Mouse (Mus musculus) embryonic facial prominence, embryonic 15.5 days (tissue): ENCODE measurements around the gene Atf7ip. TPM values are rescaled to one million over a fixed set of nuclear protein-coding genes. Genes with fewer than 3 reads are reported as not detected.

Experiments used
- ATAC-seq: fragments of 200-750 bp; cut with Nextera tagmentation; 2 replicates; pipeline ENCODE4 v1.8.0; 2017; ENCODE audit warnings: low read depth, moderate TSS enrichment; ENCODE audit not compliant: insufficient number of reproducible peaks, low FRiP score, low TSS enrichment
- H3K27ac ChIP-seq: fragments of 300-500 bp; sonication (generic); replicated peaks from 2 replicates; pipeline ENCODE4 v1.5.1; 2015; ENCODE audit warnings: mild to moderate bottlenecking, inconsistent platforms
- H3K27me3 ChIP-seq: fragments of 300-500 bp; sonication (generic); 2 replicates; pipeline ENCODE4 v1.6.1; 2015; ENCODE audit warnings: inconsistent platforms
- H3K36me3 ChIP-seq: fragments of 300-500 bp; sonication (generic); 2 replicates; pipeline ENCODE4 v1.6.1; 2015; ENCODE audit warnings: mild to moderate bottlenecking, inconsistent platforms
- H3K4me1 ChIP-seq: fragments of 300-500 bp; sonication (generic); 2 replicates; pipeline ENCODE4 v1.6.1; 2015; ENCODE audit warnings: inconsistent platforms
- H3K4me2 ChIP-seq: fragments of 300-500 bp; sonication (generic); replicated peaks from 2 replicates; pipeline ENCODE4 v1.6.1; 2015; ENCODE audit warnings: mild to moderate bottlenecking, inconsistent platforms
- H3K4me3 ChIP-seq: fragments of 300-500 bp; sonication (generic); replicated peaks from 2 replicates; pipeline ENCODE4 v1.5.1; 2015; ENCODE audit warnings: mild to moderate bottlenecking, inconsistent platforms
- H3K9ac ChIP-seq: fragments of 300-500 bp; sonication (generic); 2 replicates; pipeline ENCODE4 v1.6.1; 2015; ENCODE audit warnings: inconsistent platforms
- H3K9me3 ChIP-seq: fragments of 300-500 bp; sonication (generic); replicated peaks from 2 replicates; pipeline ENCODE4 v1.6.1; 2016; ENCODE audit warnings: inconsistent platforms
- WGBS: fragments of 180-500 bp; shearing (Covaris S2); methylation state at CpG from one replicate; pipeline ENCODE4 v1.1.7; 2015; 5-methylcytosine and 5-hydroxymethylcytosine counted together
- polyA plus RNA-seq: library from polyadenylated mRNA; unstranded; fragments of >200 nt; fragmentation: Nextera tagmentation; extraction: Ambion mirVana; gene quantifications from 2 replicates; pipeline ENCODE4 v1.2.1, GENCODE M21; 2015

The Atf7ip gene
- polyA plus RNA-seq, 1 experiment from 2014 or later = 37.5 TPM

DNA sequence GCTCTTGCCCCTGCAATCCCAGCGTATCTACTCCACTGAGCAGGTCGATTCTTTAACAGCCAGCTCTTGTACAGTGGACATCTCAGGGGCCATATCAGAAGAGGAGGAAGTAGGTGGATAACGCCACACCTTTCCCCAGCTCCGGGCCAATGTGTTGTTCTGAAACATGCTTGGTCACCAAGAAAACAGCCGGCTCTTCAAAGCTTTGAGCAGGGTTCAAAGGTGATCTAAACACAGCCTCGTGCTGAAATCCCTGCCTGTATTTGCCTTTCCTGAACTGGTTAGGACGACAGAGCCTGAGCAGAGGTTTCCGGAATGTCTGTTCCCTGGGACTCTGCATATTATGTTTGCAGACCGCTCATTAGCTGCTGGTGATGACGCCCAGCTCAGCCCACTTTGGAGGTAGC lies 141.5 kb downstream of the Atf7ip start:
- ATAC-seq = no peak
- 65% methylated on average over 10 of the region's 10 CpGs for WGBS
- Histone ChIP-seq H3K27ac (no peak overlapping the region), H3K9me3 (no peaks in the 10 kb centered on the region), H3K4me3 (no peak overlapping the region), H3K27me3 (no peaks in the 10 kb centered on the region), H3K4me2 (no peak overlapping the region), H3K4me1 (peaks cover 8% of the 10 kb centered on the region), H3K36me3 (no peaks in the 10 kb centered on the region), H3K9ac (no peak overlapping the region)

DNA sequence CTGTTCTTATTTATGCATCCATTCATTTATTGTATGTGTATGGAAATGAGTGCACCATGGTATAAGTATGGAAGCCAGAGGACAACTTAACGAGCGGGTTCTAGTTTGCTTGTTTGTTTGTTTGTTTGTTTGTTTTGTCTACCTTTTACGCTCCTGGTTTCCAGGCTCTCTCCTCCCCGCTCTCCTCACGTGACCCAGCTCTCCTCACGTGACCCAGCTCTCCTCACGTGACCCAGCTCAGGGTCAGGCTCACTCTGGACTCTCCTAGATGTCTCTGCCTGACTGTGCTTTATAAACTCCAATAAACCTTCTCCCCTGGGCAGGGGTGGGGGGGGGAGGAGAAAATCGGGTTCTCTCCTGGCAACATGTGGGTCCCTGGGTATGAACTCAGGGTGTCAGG lies 144.7 kb downstream of the Atf7ip start:
- no peaks in the 10 kb centered on the region for H3K36me3 ChIP-seq
- H3K27me3 ChIP-seq = no peaks in the 10 kb centered on the region
- peaks cover 5% of the 10 kb centered on the region for H3K4me1 ChIP-seq
- H3K4me2 ChIP-seq = no peak overlapping the region
- no peak for ATAC-seq
- H3K27ac ChIP-seq = no peak overlapping the region
- H3K9ac ChIP-seq = no peak overlapping the region
- no peaks in the 10 kb centered on the region for H3K9me3 ChIP-seq
- no peak overlapping the region for H3K4me3 ChIP-seq
- WGBS = 86% methylated on average over 8 of the region's 8 CpGs

DNA sequence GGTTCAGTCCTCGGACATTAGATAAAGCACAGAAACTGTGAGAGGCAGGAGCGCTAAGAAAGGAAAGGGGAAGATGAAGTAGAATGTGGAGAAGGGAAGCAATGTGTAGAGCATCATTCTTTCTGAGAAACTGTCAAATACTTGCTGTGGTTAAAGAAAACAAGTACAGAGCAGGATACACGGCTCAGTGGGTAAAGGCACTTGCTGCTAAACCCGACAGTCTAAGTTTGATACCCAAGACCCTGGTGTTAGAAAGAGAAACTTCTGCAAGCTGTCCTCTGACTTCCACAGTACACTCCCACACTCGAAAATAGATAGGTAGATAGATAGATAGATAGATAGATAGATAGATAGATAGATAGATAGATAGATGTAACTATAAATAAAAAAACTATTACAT lies 147.4 kb downstream of the Atf7ip start:
- ATAC-seq = no peak
- H3K36me3 ChIP-seq = no peaks in the 10 kb centered on the region
- no peaks in the 10 kb centered on the region for H3K27me3 ChIP-seq
- no peaks in the 10 kb centered on the region for H3K9me3 ChIP-seq
- H3K4me3 ChIP-seq = no peak overlapping the region
- H3K4me2 ChIP-seq = no peak overlapping the region
- no peak overlapping the region for H3K9ac ChIP-seq
- WGBS = 74% methylated on average over 5 of the region's 5 CpGs
- H3K4me1 ChIP-seq = no peaks in the 10 kb centered on the region
- H3K27ac ChIP-seq = no peak overlapping the region

DNA sequence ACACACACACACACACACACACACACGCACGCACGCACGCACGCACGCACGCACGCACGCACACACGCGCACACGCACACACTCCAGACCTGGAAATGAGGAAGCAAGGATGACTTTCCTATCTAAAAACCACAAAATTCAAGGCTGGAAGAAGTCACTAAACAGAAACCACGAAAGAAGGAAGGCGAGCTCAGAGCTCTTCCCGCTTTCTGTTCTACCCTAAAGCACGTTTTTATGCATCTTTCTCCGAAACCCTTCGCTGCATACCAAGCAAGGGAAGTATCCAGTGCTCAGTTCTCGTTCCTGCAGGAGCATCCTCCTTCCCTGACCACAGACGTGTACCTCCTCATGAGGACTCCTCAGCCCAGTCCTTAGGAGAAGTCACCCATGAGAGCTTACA lies 148.5 kb downstream of the Atf7ip start:
- WGBS = 90% methylated on average over 20 of the region's 20 CpGs

DNA sequence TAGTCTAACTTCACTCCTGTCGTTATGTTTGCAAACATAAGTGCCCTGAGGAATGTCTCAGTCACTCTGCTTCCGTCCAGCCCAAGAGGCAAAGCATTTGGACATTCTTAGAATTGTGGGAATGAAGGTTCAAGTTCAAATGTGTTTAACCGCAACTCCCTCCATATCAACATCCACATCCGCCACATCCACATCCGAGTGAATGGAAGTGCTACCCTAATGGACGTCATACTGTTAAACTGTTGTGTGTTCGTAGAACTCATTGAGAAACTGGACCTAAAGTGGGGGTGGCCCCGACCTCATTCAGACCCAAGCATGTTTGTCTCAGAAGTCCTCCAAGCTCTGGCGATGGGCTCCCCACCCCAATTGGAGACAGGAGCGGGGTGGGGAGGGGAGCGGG lies 149.8 kb downstream of the Atf7ip start:
- Histone ChIP-seq H3K9ac (no peak overlapping the region), H3K9me3 (no peaks in the 10 kb centered on the region), H3K27me3 (0 out of 2 replicates have a peak, but pooled peaks cover 5% of the 10 kb centered on the region), H3K36me3 (no peaks in the 10 kb centered on the region), H3K27ac (no peak overlapping the region), H3K4me3 (no peak overlapping the region), H3K4me2 (0 out of 2 replicates have a peak overlapping the region, but pooled peaks have one; percentile 19), H3K4me1 (no peaks in the 10 kb centered on the region)
- WGBS = 72% methylated on average over 11 of the region's 11 CpGs
- ATAC-seq = no peak

More for the DNA sequence above, 148.5 kb downstream of the Atf7ip start:
- H3K4me2 ChIP-seq = no peak overlapping the region
- H3K27me3 ChIP-seq = no peaks in the 10 kb centered on the region
- H3K4me3 ChIP-seq = no peak overlapping the region
- ATAC-seq = no peak
- no peak overlapping the region for H3K9ac ChIP-seq
- H3K4me1 ChIP-seq = no peaks in the 10 kb centered on the region
- no peaks in the 10 kb centered on the region for H3K36me3 ChIP-seq
- H3K9me3 ChIP-seq = no peaks in the 10 kb centered on the region
- H3K27ac ChIP-seq = no peak overlapping the region

DNA sequence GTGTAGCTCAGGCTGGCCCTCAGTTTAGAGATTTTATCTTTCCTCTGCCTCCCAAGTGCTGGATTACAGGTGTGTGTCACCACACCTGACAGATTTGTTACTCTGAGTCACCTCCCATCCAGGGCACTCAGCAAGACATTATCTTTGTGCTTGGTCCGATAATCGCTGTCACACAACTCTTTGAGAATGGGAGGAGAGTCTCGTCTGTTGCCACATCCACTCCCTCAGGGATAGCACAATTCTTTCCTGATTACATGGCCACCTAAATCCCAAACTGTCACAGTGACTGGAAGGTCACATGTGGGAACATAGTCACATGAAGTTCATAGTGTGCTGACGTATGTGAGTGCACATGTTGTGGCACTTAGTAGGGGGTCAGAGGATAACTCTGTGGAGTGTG lies 152.3 kb downstream of the Atf7ip start:
- Histone ChIP-seq H3K36me3 (no peaks in the 10 kb centered on the region), H3K9me3 (no peaks in the 10 kb centered on the region), H3K9ac (no peak overlapping the region), H3K27ac (no peak overlapping the region), H3K27me3 (peaks cover 23% of the 10 kb centered on the region), H3K4me1 (peaks cover 13% of the 10 kb centered on the region), H3K4me3 (no peak overlapping the region), H3K4me2 (no peak overlapping the region)
- 72% methylated on average over 4 of the region's 4 CpGs for WGBS
- no peak for ATAC-seq

DNA sequence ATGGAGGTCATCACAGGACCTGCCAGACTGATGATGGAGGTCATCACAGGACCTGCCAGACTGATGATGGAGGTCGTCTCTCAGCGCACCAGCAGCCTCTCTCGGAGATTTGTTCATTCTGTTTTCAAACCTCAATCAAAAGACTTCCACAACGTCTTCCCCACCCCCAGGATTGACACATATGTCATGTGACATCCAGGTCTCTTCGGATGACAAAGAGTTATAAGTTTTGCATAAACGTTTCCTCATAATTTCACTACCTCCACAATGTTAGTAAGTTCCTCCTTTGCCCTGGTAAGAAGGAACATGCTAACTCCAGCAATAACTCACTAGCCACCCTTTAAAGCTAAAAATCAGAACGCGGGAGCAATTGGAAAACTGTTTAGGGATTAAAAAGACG lies 153.3 kb downstream of the Atf7ip start:
- H3K9me3 ChIP-seq = no peaks in the 10 kb centered on the region
- H3K9ac ChIP-seq = no peak overlapping the region
- H3K36me3 ChIP-seq = no peaks in the 10 kb centered on the region
- no peak for ATAC-seq
- H3K27ac ChIP-seq = no peak overlapping the region
- WGBS = 87% methylated on average over 9 of the region's 9 CpGs
- peaks cover 13% of the 10 kb centered on the region for H3K4me1 ChIP-seq
- H3K4me2 ChIP-seq = no peak overlapping the region
- no peak overlapping the region for H3K4me3 ChIP-seq
- peaks cover 23% of the 10 kb centered on the region for H3K27me3 ChIP-seq

Other genes with a start within 250 kb of the Atf7ip start
- not detected in 2 replicates for gene Gm8994, start 178.6 kb upstream of the Atf7ip start, polyA plus RNA-seq
- not detected in 2 replicates for gene E330021D16Rik, start 90.6 kb upstream of the Atf7ip start, polyA plus RNA-seq
- gene Plbd1, start 155.8 kb downstream of the Atf7ip start, polyA plus RNA-seq = 30.3 and 31.6 TPM in 2 replicates